ENCODE assay signal across 19 mouse cellular contexts in the genomic region with DNA sequence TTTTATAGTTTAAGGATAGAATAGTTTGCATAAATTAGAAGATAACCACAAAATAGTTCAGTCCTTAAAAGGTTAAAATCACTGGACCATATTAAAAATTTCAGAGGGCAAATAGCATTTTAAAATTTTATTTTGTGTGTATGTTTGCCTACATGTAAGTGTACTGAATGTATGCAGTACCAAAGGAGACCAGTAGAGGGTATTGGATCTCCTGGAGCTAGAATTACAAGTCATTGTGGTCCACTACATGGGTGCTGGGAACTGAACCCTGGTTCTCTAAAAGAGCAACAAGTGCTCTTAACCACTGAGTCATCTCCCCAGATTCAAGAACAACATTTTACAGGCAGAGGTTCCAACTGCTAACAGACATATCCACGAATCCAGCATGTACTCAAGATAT.
DNase-seq lines count a peak whose midpoint lies in the region; ATAC-seq and TF ChIP-seq lines count a peak whose summit lies in the region.
"Had no signal": no experiment of that assay in that cellular context is flagged by ENCODE, and none has a peak within 500 bp of the region (broad histone marks: within the 10 kb centered on the region; RNA-seq: fewer than 3 reads in every experiment).

No protein-coding gene starts in this region.

- H3K27ac ChIP-seq in hindbrain, postnatal 0 days = no peak overlapping the region
- no peak overlapping the region for H3K27ac ChIP-seq in hindbrain, embryonic 16.5 days (ENCODE audit: low read depth, low read length)
- H3K27ac ChIP-seq in midbrain, postnatal 0 days (ENCODE audit: low read depth, low read length) = no peak overlapping the region
- no peak overlapping the region for H3K27ac ChIP-seq in midbrain, embryonic 15.5 days
- H3K27ac ChIP-seq in stomach, postnatal 0 days (replicated peaks) = no peak overlapping the region
- H3K27ac ChIP-seq: limb, embryonic 10.5 days; neural tube, embryonic 13.5 days had no signal

- 92% methylated on average over 1 of the region's 1 CpGs for WGBS in hindbrain, postnatal 0 days
- 85% methylated on average over 1 of the region's 1 CpGs for WGBS in hindbrain, embryonic 16.5 days
- WGBS in midbrain, postnatal 0 days = 95% methylated on average over 1 of the region's 1 CpGs
- 97% methylated on average over 1 of the region's 1 CpGs for WGBS in midbrain, embryonic 15.5 days
- WGBS in stomach, postnatal 0 days = 94% methylated on average over 1 of the region's 1 CpGs

- no peak for TF ChIP-seq EP300 in stomach, postnatal 0 days (optimal IDR thresholded peaks at IDR 0.05)

- H3K4me1 ChIP-seq in hindbrain, postnatal 0 days (ENCODE audit: insufficient read depth, low read length) = no peaks in the 10 kb centered on the region; the same call in 1 of the 2 replicates
- no peaks in the 10 kb centered on the region; the same call in 1 of the 2 replicates for H3K4me1 ChIP-seq in hindbrain, embryonic 16.5 days (ENCODE audit: control insufficient read depth, insufficient read depth, low read depth, low read length)
- 0 out of 2 replicates have a peak, but pooled peaks cover 6% of the 10 kb centered on the region for H3K4me1 ChIP-seq in midbrain, postnatal 0 days (ENCODE audit: insufficient read depth, low read length)
- H3K4me1 ChIP-seq in midbrain, embryonic 15.5 days = peaks cover 5% of the 10 kb centered on the region; the same call in 1 of the 2 replicates
- no peaks in the 10 kb centered on the region for H3K4me1 ChIP-seq in stomach, postnatal 0 days (replicated peaks; ENCODE audit: control insufficient read depth, insufficient read depth)

- 0 out of 2 replicates have a peak, but pooled peaks have one; percentile 9 for TF ChIP-seq CTCF in hindbrain, postnatal 0 days (IDR thresholded peaks at IDR 0.05; ENCODE audit: low read depth)
- peak; percentile 28; the same call in 1 of the 2 replicates for TF ChIP-seq CTCF in midbrain, postnatal 0 days (IDR thresholded peaks at IDR 0.05)
- 0 out of 2 replicates have a peak, but pooled peaks have one; percentile 30 for TF ChIP-seq CTCF in stomach, postnatal 0 days (IDR thresholded peaks at IDR 0.05; ENCODE audit: low read depth)

- no peak overlapping the region for H3K9ac ChIP-seq in hindbrain, postnatal 0 days (replicated peaks; ENCODE audit: low read length)
- no peak overlapping the region for H3K9ac ChIP-seq in hindbrain, embryonic 16.5 days (ENCODE audit: low read depth, low read length)
- no peak overlapping the region for H3K9ac ChIP-seq in midbrain, postnatal 0 days (replicated peaks; ENCODE audit: low read length, poor library complexity, severe bottlenecking)
- no peak overlapping the region for H3K9ac ChIP-seq in midbrain, embryonic 15.5 days
- H3K9ac ChIP-seq in stomach, postnatal 0 days (ENCODE audit: low read length) = no peak overlapping the region
- H3K9ac ChIP-seq: neural tube, embryonic 13.5 days had no signal

- H3K9me3 ChIP-seq in hindbrain, postnatal 0 days (ENCODE audit: low read length) = no peaks in the 10 kb centered on the region
- no peaks in the 10 kb centered on the region for H3K9me3 ChIP-seq in hindbrain, embryonic 16.5 days (ENCODE audit: control insufficient read depth, low read length)
- H3K9me3 ChIP-seq in midbrain, postnatal 0 days (ENCODE audit: low read length) = no peaks in the 10 kb centered on the region
- no peaks in the 10 kb centered on the region for H3K9me3 ChIP-seq in midbrain, embryonic 15.5 days
- H3K9me3 ChIP-seq in stomach, postnatal 0 days (ENCODE audit: control insufficient read depth, low read length) = no peaks in the 10 kb centered on the region
- H3K9me3 ChIP-seq: neural tube, embryonic 13.5 days had no signal

- H3K4me3 ChIP-seq in hindbrain, postnatal 0 days (ENCODE audit: low read length) = no peak overlapping the region
- no peak overlapping the region for H3K4me3 ChIP-seq in hindbrain, embryonic 16.5 days (ENCODE audit: low read length)
- H3K4me3 ChIP-seq in midbrain, postnatal 0 days (ENCODE audit: low read depth, low read length) = no peak overlapping the region
- no peak overlapping the region for H3K4me3 ChIP-seq in midbrain, embryonic 15.5 days
- H3K4me3 ChIP-seq in stomach, postnatal 0 days (ENCODE audit: low read depth, low read length) = no peak overlapping the region
- H3K4me3 ChIP-seq: erythroblast, embryonic 14.5 days; limb, embryonic 10.5 days; neural tube, embryonic 13.5 days had no signal

- H3K27me3 ChIP-seq in hindbrain, postnatal 0 days (ENCODE audit: insufficient read depth, low read length) = no peaks in the 10 kb centered on the region
- H3K27me3 ChIP-seq in hindbrain, embryonic 16.5 days (replicated peaks; ENCODE audit: control insufficient read depth, insufficient read depth, low read length) = no peaks in the 10 kb centered on the region
- H3K27me3 ChIP-seq in midbrain, postnatal 0 days (ENCODE audit: insufficient read depth, low read length) = no peaks in the 10 kb centered on the region
- H3K27me3 ChIP-seq in midbrain, embryonic 15.5 days (replicated peaks) = no peaks in the 10 kb centered on the region
- H3K27me3 ChIP-seq in stomach, postnatal 0 days (ENCODE audit: control insufficient read depth, insufficient read depth, low read length) = no peaks in the 10 kb centered on the region

- no peaks in the 10 kb centered on the region for H3K36me3 ChIP-seq in hindbrain, postnatal 0 days (ENCODE audit: insufficient read depth, low read length)
- no peaks in the 10 kb centered on the region for H3K36me3 ChIP-seq in hindbrain, embryonic 16.5 days (ENCODE audit: control insufficient read depth, insufficient read depth, low read length)
- H3K36me3 ChIP-seq in midbrain, postnatal 0 days (ENCODE audit: insufficient read depth, low read length) = no peaks in the 10 kb centered on the region
- H3K36me3 ChIP-seq in midbrain, embryonic 15.5 days (replicated peaks) = no peaks in the 10 kb centered on the region
- no peaks in the 10 kb centered on the region for H3K36me3 ChIP-seq in stomach, postnatal 0 days (ENCODE audit: control insufficient read depth, insufficient read depth, low read length)
- H3K36me3 ChIP-seq: limb, embryonic 10.5 days; neural tube, embryonic 13.5 days had no signal

- no peak for ATAC-seq in hindbrain, postnatal 0 days
- no peak for ATAC-seq in hindbrain, embryonic 16.5 days
- no peak for ATAC-seq in midbrain, postnatal 0 days (ENCODE audit: low FRiP score)
- no peak for ATAC-seq in midbrain, embryonic 15.5 days (replicated peaks)
- no peak for ATAC-seq in stomach, postnatal 0 days (ENCODE audit: low FRiP score, low TSS enrichment)
- ATAC-seq: forebrain, embryonic 16.5 days; midbrain, embryonic 16.5 days had no signal

- no peak overlapping the region for H3K4me2 ChIP-seq in hindbrain, postnatal 0 days (ENCODE audit: low read depth, low read length)
- H3K4me2 ChIP-seq in hindbrain, embryonic 16.5 days (ENCODE audit: low read length) = no peak overlapping the region
- H3K4me2 ChIP-seq in midbrain, postnatal 0 days (ENCODE audit: low read depth, low read length, poor library complexity, severe bottlenecking) = no peak overlapping the region
- no peak overlapping the region for H3K4me2 ChIP-seq in midbrain, embryonic 15.5 days
- no peak overlapping the region for H3K4me2 ChIP-seq in stomach, postnatal 0 days (replicated peaks; ENCODE audit: low read depth)
- H3K4me2 ChIP-seq: neural tube, embryonic 13.5 days had no signal

- DNase-seq in hindbrain, postnatal 0 days (ENCODE audit: low spot score) = no peak
- no peak for DNase-seq in midbrain, postnatal 0 days (ENCODE audit: low spot score)
- peak; percentile 55 for DNase-seq in R1 (ENCODE audit: low read depth, low spot score)
- DNase-seq in stomach, postnatal 0 days (ENCODE audit: low spot score) = no peak
- no peak for DNase-seq in cerebellum, adult 8-10 months
- no peak for DNase-seq in kidney, postnatal 36 days
- DNase-seq: adrenal gland, postnatal 14 days; cerebellum, postnatal 25 days; gastrocnemius, postnatal 14 days; kidney, adult 18-20 months; kidney, postnatal 4 days; lung, adult 18-20 months had no signal
